Mouse (Mus musculus): ENCODE results near the gene Arl9.

DNA sequence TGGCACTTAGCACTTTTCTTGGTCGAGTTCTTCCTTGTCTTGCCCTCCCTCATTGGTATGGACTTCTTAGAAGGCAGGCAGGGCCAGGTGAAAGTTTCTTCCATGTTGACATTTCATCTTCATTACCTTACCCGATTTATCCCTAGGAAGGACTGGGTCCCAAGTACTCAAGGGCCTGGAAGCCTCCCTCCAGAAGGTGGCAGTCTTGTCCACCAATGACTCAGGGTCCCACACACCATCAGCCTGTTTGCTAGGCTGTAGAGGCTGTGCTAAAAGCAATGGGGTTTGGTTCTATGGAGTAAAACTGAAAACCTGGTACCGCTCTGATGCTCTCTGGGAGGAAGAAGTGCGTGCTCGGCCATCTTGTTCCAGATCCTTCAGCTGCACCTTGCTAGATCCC is 25.9 kb downstream of the Arl9 start:
- TF ChIP-seq CTCF (IDR thresholded peaks at IDR 0.05; ENCODE audit: low read depth, low read length) (peak; percentile 61), POLR2A (IDR thresholded peaks at IDR 0.05; ENCODE audit: insufficient read depth, low read length) (no peak), EP300 (IDR thresholded peaks at IDR 0.05; ENCODE audit: insufficient read depth, low read depth, low read length) (no peak)

Data from ES-Bruce4 (cell line).